Mouse (Mus musculus) testis, adult 2 months (tissue): Measurements from ENCODE around the gene Asf1b. TPM values are rescaled to one million over a fixed set of nuclear protein-coding genes. Genes with fewer than 3 reads are reported as not detected.

Experiments
- H3K27ac ChIP-seq: fragments of 200-500 bp; 2 replicates; pipeline ENCODE4 v1.5.1; 2012; ENCODE audit warnings: low read depth, low read length; ENCODE audit not compliant: control insufficient read depth, insufficient read depth
- H3K27me3 ChIP-seq: fragments of 200-500 bp; 2 replicates; pipeline ENCODE4 v1.6.1; 2012; ENCODE audit warnings: mild to moderate bottlenecking, low read length, moderate library complexity; ENCODE audit not compliant: control insufficient read depth, insufficient read depth
- H3K36me3 ChIP-seq: fragments of 200-500 bp; 2 replicates; pipeline ENCODE4 v1.6.1; 2012; ENCODE audit warnings: mild to moderate bottlenecking, low read length; ENCODE audit not compliant: control insufficient read depth, insufficient read depth
- H3K4me1 ChIP-seq: fragments of 200-500 bp; 2 replicates; pipeline ENCODE4 v1.6.1; 2012; ENCODE audit warnings: low read length; ENCODE audit not compliant: control insufficient read depth, insufficient read depth
- H3K4me3 ChIP-seq: fragments of 200-500 bp; 2 replicates; pipeline ENCODE4 v1.5.1; 2012; ENCODE audit warnings: low read depth, mild to moderate bottlenecking, low read length, moderate library complexity, mixed read lengths; ENCODE audit not compliant: control insufficient read depth
- CTCF ChIP-seq: fragments of 200-500 bp; IDR thresholded peaks from 2 replicates; pipeline ENCODE4 v1.5.1; 2012; ENCODE audit warnings: low read depth, mild to moderate bottlenecking, inconsistent platforms, low read length, moderate library complexity; ENCODE audit not compliant: control insufficient read depth, insufficient read depth, insufficient replicate concordance
- POLR2A ChIP-seq: fragments of 200-500 bp; IDR thresholded peaks from 2 replicates; pipeline ENCODE4 v1.6.1; 2012; ENCODE audit warnings: low read depth, mild to moderate bottlenecking, inconsistent platforms, low read length, moderate library complexity; ENCODE audit not compliant: control insufficient read depth
- polyA plus RNA-seq: library from polyadenylated mRNA; depleted of rRNA; stranded (reverse); fragments of >200 nt; gene quantifications from 2 replicates; pipeline ENCODE4 v1.2.3, GENCODE M21; 2012; rRNA removed

The Asf1b gene
- polyA plus RNA-seq, 1 experiment = 65.0 TPM

GRCm38 (mm10) chr8:84011705-84012498, 56.6 kb downstream of the Asf1b start, which contains the start of gene 2210011C24Rik:
TSS of gene 2210011C24Rik (minus strand) at chr8:84012171.
- no peak within 1 kb of the TSS for H3K27ac ChIP-seq
- H3K36me3 ChIP-seq = no peaks in the 10 kb centered on the region
- peak within 1 kb of the TSS; percentile 73 for H3K4me3 ChIP-seq
- no peak for TF ChIP-seq CTCF
- TF ChIP-seq POLR2A = no peak
- H3K27me3 ChIP-seq = no peaks in the 10 kb centered on the region
- peaks cover 25% of the 10 kb centered on the region for H3K4me1 ChIP-seq

- H3K36me3 ChIP-seq = no peaks in the 10 kb centered on the region
- peaks cover 25% of the 10 kb centered on the region for H3K4me1 ChIP-seq
- TF ChIP-seq CTCF (no peak), POLR2A (no peak)
- H3K27ac ChIP-seq = no peak overlapping the region
- H3K4me3 ChIP-seq = peak overlapping the region; percentile 3
- no peaks in the 10 kb centered on the region for H3K27me3 ChIP-seq
These were observed 57.3 kb downstream of the Asf1b start for GRCm38 (mm10) chr8:84012499-84013165.

GRCm38 (mm10) chr8:84015833-84016232, 60.5 kb downstream of the Asf1b start:
- H3K27me3 ChIP-seq = no peaks in the 10 kb centered on the region
- no peaks in the 10 kb centered on the region for H3K36me3 ChIP-seq
- TF ChIP-seq POLR2A (no peak), CTCF (no peak)
- peaks cover 19% of the 10 kb centered on the region for H3K4me1 ChIP-seq
- H3K4me3 ChIP-seq = no peak overlapping the region
- H3K27ac ChIP-seq = no peak overlapping the region

- Histone ChIP-seq H3K36me3 (no peaks in the 10 kb centered on the region), H3K4me1 (peaks cover 6% of the 10 kb centered on the region), H3K4me3 (no peak overlapping the region), H3K27me3 (no peaks in the 10 kb centered on the region), H3K27ac (no peak overlapping the region)
- TF ChIP-seq POLR2A (no peak), CTCF (no peak)
These were observed 64.4 kb downstream of the Asf1b start for GRCm38 (mm10) chr8:84019738-84020137.

Other genes with a start within 250 kb of the Asf1b start
- gene Ddx39, start 240.3 kb upstream of the Asf1b start, polyA plus RNA-seq = 101 and 105 TPM in 2 replicates
- gene Adgre5, start 214.2 kb upstream of the Asf1b start, polyA plus RNA-seq = 6.1 and 13.1 TPM in 2 replicates
- gene Adgrl1, start 55.4 kb upstream of the Asf1b start, polyA plus RNA-seq = 54.3 and 64.0 TPM in 2 replicates
- 14.9 and 15.2 TPM in 2 replicates for gene Gm10644, start 302 bp upstream of the Asf1b start, polyA plus RNA-seq
- 101 and 103 TPM in 2 replicates for gene Prkaca, start 17.5 kb downstream of the Asf1b start, polyA plus RNA-seq
- gene Samd1, start 42.2 kb downstream of the Asf1b start, polyA plus RNA-seq = 13.7 and 15.3 TPM in 2 replicates
- 38.1 and 43.2 TPM in 2 replicates for gene 1700067K01Rik, start 46.0 kb downstream of the Asf1b start, polyA plus RNA-seq
- gene 2210011C24Rik, start 56.7 kb downstream of the Asf1b start, polyA plus RNA-seq = 10.9 and 15.1 TPM in 2 replicates
- gene Palm3, start 66.0 kb downstream of the Asf1b start, polyA plus RNA-seq = 1.2 and 1.9 TPM in 2 replicates
- gene Il27ra, start 87.1 kb downstream of the Asf1b start, polyA plus RNA-seq = 0.08 and 0.12 TPM in 2 replicates
- 0.84 TPM in 1 of 2 replicates, not detected in the other for gene Rln3, start 89.5 kb downstream of the Asf1b start, polyA plus RNA-seq
- 6.3 and 6.6 TPM in 2 replicates for gene Gm10643, start 109.6 kb downstream of the Asf1b start, polyA plus RNA-seq
- 83.0 and 89.5 TPM in 2 replicates for gene Rfx1, start 111.3 kb downstream of the Asf1b start, polyA plus RNA-seq
- gene Dcaf15, start 149.3 kb downstream of the Asf1b start, polyA plus RNA-seq = 210 and 216 TPM in 2 replicates
- 0.07 and 0.14 TPM in 2 replicates for gene Podnl1, start 170.5 kb downstream of the Asf1b start, polyA plus RNA-seq
- gene Cc2d1a, start 192.4 kb downstream of the Asf1b start, polyA plus RNA-seq = 30.9 and 38.6 TPM in 2 replicates
- 57.2 and 65.0 TPM in 2 replicates for gene 4930432K21Rik, start 192.5 kb downstream of the Asf1b start, polyA plus RNA-seq
- gene Nanos3, start 229.7 kb downstream of the Asf1b start, polyA plus RNA-seq = 1.6 and 2.4 TPM in 2 replicates